Mouse (Mus musculus) frontal cortex, adult 2 months (tissue): ENCODE measurements around the gene Bbs12. TPM values are rescaled to one million over a fixed set of nuclear protein-coding genes. Genes with fewer than 3 reads are reported as not detected.

Experiments
- DNase-seq, 2 experiments: peaks; one replicate each; pipeline ENCODE4 v3.0.0; 2022; ENCODE audit warnings: low spot score in 1 of 2; ENCODE audit errors: extremely low spot score in 1 of 2
- polyA plus RNA-seq: library from polyadenylated mRNA; depleted of rRNA; stranded (reverse); fragments of >200 nt; gene quantifications from 2 replicates; pipeline ENCODE4 v1.2.3, GENCODE M21; 2012; rRNA removed

The Bbs12 gene
- polyA plus RNA-seq, result 2.7 and 2.9 TPM in 2 replicates

DNA sequence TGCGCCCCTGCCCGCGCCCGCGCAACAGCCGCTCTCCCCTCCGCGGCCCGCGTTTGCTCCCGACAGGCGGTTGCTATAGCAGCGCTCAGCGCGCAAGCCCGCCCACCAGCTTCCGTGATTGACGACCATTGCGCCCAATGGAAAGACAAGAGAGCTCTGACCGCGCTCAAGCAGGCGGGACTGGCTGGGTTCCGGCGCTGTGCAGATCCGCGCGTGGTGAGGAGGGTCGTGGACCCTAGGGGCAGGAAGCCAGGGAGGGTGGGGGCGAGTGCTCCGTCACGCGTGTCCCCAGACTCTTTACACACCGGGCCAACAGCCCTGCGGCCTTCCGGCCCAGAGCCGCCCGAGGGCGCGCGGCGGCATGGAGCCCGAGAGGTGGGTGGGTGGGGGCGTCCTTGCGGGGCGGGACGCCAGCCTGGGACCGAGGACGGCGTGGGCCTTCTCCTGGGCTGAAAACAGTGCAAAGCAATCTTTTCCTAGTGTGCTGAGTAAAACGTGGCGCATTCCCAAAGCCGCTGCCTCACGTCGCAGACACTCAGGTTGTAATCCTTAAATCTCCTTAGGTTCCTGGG, at the start of gene Bbs12, which contains the start of gene Cetn4:
Gene Bbs12, plus strand, starts transcription at position 185 of the 572 bp plus-strand sequence.
Gene Cetn4, minus strand, starts transcription at position 339 of the 572 bp plus-strand sequence.
- DNase-seq, result peak; percentile 89 to 99

DNA sequence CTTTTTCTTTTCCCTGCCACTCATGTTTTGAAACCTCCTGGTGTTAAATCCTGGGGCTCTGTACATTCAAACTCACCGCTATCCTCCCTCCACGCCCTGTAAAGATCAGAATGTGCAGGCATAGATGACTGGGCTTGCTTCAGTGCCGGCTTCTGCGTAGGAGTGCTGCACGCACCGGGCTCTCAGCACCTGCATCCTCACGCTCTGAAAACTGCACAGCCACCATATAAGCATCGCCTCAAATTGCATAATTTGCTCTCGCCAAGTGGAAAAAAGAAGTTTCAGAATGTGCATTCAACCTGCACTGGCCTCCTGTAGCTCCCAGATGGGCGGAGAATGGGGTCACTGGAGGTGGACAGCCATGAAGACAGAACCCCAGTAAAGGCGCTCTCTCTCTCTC, 44.0 kb upstream of the Bbs12 start:
- peak in 1 of 2 experiments; percentile 33 for DNase-seq

DNA sequence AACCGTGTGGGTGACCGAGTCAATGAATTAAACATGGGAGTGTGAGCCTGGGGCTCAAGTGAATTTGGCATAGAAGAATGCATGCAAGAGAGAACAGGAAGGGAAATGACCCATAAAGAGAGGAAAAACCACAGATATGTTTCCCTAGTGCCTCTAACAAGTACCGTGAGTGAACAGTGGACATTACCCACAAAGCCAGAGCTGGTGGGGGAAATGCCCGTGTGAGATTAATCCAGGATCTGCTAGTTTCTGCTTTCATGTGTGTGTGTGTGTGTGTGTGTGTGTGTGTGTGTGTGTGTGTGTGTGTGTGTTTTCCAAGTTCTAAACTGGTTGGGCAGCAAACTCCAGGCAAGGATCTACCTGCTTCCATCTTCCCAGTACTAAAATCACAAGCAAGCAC, 42.4 kb upstream of the Bbs12 start:
- no peak for DNase-seq

DNA sequence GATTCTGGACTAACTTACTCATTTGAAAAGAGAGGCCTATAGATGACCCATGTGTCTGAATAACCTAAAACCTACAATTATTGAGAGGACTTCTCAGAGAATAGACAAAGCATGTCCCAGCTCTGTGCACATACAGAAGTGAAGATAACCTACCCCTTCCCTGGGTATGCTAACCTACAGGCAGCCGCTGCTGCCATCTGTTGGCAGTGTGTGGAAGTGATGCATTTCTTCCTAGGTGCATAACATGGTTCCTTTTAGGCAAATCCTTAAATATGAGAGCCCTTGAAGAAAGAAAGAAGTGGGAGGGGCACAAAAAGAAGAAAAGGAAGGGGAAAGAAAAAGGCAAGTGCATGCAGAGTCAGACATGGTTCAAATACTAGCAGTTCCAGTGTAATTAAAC, 41.1 kb upstream of the Bbs12 start:
- DNase-seq, result peak; percentile 20 to 83

DNA sequence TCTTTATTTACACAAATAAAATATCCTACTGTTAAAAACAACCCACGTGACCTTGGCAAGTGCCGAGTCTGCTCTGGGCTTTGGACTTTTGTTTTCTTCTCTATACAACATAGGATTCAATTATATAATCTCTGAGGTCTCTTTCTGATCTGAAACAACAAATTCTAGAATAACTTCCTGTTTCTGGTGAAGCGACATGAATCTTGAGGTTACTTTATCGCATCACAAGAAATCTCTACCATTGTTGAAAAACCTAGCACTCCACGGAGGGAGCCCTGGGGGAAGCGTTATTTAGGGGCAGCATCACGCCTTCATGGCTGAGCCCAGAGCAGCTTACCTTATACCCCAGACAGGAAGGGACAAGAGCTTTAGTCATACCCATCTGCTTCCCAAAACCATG, 39.3 kb upstream of the Bbs12 start:
- no peak for DNase-seq

DNA sequence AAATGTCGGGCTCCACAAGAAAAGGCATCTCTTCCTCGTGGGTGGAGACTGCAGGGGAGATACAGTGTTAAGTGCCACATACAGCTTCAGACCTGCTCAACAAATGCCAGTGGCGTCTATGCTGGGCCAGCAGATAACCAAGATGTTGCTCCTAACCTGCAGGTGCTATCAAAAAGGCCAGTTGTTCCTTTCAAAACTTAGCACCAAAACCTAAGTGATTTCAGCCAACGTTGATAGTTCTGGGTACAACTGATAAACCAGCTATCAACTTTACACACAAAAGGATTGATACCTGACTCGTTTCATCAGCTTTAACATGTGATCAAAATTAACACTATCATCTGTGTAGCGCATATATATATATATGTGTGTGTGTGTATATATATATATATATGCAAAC, 37.7 kb upstream of the Bbs12 start:
- DNase-seq, result no peak

DNA sequence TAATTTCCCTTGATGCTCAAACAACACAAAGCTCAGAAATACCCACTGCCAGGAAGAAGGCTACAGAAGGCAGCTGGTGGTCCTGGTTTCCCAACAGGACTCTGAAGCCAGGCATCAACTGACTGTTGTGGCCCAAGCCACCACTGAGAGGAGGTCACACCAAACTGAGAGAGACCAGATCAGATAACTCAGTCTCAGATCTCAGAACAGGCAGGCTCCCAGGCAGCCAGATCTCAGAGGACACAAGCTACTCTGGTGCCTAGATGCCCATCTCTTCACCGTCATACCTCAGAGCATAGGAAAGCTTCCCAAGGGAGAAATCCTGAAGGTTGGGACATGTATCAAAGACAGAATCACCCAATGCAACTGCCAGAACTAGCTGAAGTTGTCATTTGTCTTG, 32.1 kb upstream of the Bbs12 start:
- no peak for DNase-seq

DNA sequence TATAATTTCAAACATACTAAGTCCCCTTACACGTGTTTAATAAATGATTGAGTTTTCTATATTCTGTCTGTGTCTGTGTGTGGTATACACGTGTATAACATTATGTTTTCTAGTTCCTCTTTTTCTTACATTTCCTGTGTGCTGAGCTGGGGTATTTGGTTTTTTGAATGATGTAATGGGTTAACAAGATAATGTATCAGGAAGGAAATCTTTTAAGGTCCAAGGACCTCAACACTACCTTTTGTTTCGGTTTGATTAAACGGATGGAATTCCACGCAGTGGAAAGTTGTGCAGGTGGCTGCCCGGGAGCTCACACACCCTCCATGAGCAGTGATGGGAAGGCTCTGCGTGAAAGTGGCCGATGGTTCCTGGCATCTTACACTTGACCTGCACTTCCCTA, 31.5 kb upstream of the Bbs12 start:
- no peak for DNase-seq

DNA sequence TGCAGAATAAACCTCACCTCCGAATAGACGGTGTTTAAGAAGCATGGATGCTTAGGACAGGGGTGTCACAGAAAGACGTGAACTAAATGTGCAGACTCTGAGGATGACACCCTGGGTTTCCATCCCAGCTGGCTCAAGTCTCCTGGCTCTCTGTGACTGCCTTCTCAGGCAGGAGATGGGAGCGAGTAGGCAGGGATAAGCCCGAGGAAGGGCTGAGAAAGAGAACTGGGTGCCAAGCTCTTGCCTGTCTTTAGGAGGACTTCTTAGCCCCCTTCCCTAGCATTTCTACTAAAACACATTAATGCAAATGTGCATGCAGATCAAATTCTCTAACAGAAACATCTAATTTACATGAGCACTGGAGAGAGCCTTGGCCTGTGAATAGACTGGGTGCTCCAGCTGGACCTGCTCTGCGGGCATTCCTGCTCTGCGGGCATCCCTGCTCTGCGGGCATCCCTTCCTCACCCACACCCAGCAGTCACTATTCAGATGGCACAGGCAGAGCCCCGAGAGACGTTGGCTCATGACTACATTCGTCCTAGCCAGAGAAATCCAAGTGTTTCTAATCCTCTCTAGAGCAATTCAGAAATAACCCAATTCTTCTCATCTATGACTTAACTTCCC, 29.9 kb upstream of the Bbs12 start:
- DNase-seq, result no peak

DNA sequence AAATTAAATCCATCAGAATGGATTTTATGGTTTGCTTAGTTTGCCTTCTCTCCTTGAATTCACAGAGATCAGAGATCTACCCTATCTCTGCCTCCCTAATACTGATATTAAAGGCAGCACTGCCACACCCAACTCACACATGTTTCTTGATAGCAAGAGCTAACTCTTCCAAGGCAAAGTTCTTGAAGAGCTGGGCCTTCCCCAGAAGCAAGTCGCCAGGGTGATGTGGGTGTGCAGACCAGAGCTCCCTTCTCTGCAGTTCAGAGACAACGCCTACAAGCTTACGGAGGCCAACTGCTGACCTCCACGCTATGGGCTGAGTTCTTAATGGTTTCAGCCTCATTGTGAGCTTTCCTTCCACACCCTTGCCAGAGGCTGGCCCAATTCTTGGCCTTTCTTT, 29.1 kb upstream of the Bbs12 start:
- DNase-seq, result no peak

DNA sequence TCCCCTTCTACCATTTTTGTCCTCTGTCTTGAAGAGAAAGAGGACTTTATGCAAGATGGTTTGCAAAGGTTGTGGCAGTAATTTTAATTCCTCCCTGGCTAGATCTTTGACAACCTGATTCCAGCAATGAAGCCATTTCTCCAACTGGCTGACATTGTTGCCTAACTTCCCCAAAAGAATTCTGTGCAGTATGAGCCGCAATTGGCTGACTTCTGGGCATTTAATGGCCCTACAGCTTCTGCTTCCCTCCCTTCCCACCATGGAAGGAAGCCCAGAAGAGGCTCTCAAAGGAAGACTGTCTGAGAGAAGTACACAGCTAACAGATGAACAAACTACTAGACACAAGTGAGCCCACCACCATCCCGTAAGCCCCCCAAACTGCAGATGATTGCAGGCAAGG, 23.1 kb upstream of the Bbs12 start:
- no peak for DNase-seq

DNA sequence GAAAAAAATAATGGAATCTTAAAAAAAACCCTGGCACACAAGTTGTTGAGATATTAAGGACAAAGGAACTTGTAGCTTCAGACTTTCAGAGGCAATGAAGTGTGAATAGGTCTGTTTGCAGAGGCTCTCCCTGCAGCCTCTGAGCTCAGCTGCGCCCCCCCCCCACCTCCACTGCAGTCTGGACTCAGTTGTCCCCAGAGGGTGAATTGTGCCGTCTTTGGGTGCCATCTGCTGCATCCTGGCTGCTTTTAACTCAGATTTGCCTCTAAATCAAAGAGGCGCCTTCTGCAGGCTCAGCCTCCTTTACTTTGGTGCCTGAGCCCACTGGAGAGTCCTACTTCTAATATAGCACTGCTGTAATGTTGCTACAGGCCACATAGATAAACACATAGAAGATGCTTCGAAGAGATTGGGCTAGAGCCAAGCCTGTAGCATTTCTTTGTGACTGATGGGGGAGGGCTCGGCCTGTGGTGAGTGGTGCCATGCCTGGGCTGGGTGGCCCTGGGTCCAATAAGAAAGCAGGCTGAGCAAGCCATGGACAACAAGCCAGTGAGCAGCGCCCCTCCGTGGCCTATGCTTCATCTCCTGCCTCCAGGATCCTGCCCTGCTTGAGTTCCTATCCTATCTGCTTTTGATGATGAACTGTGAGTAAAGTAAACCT, 21.3 kb upstream of the Bbs12 start:
- DNase-seq, result no peak

DNA sequence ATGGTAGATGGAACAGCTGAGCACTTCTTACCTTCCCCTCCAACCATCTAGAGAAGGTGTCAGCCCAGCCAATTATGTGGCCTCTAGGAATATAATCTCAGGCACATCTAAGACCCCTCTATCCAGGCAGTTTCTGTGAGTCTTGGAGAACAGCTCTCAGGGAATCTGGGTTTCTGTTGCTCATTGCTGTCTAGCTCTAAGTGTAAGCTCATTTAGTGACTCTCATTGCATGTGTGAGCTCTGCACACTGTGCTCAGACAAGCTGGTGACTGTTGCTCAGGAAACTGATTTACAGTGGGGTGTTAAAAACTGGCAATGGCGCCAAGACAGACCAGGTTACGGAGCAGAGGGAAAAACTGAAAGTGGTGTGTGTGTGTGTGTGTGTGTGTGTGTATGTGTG, 20.4 kb upstream of the Bbs12 start:
- DNase-seq, result no peak

DNA sequence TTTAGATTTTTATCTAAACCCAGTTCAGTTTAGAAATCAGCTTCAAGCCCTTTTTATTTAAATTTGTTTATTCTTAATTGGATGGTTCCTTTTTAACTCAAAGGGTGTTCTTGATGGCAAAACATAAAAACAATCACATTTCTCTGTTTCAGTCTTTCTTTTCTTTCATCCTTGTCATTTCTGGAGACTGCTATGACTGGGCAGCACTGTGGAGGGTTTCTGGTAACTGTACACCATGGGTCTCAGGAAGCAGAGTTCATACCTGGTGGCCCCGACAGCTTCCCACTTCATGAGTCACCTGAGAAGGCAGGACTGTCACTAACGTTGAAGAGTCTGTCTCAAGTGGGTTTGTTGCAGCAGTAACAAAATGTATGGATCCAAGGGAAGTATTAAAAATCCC, 19.7 kb upstream of the Bbs12 start:
- DNase-seq, result no peak

DNA sequence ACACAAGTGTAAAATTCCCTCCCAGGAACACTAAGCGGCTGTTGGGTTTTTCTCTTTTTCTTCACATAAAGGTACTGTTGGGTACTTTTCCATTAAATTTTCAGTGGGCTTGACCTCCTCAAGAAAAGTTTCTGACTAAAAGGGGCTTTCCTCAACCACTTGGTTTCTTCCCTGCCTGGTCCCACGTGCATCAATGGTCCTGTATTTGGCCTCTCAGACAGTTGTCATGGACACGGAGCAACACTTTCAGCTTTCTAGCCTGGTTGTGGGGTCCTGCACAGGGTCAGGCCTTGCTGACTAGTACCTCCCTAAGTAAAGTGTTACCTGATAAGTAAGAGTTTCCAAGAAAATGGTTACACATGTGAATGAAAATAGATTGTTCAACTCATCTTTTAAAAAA, 12.9 kb upstream of the Bbs12 start:
- DNase-seq, result no peak

DNA sequence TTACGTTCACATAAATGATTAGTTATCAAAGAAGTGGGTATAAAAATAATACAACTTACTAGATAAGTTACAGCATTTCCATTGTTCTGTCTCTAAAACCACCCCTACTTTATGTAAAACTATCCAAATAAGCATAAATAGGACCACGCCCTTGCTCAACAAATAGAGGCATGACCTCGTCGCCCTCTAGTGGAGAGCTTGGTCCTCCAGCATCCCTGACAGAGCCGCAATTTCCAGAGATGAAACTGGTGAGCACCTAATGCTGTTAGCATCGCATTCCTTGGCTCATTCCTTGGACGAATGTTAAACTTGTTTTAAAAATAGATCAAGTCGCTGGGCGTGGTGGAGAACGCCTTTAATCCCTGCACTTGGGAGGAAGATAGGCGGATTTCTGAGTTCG, 9.7 kb upstream of the Bbs12 start:
- DNase-seq, result peak in 1 of 2 experiments; percentile 54

DNA sequence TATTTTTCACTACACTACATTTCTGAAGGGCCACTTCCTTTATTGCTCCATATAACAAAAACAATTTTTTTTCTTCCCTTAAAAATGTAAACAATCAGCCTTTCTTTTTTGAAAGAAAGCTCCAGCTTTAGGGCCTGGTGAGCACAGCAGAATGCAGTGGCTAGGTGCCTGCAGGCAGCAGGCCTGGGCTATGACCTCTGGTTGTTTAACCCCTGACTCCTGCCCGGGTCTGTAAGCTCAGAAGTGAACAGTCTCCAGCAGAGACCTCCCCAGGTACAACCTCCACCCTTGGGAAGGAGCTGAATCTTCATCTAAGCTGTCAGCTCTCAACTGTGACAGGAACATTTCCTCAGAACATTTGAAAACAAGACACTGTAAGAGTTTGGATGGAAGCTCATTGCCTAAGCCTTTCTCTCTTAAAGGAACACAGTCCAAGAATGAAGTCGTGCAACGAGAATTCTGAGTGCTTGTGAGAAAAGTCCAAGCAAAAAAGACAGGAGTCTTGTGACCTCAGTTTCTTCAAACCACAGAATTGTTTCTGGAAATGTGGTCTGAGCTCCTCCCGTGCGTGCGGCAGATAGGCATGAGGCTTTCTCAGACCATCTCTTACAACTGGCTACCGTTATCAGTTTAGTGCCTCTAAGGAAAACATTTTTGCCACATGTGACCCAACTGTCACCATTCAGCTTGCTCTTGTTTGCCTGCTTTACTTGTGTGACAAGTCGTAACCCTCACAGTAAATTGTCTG, 8.8 kb upstream of the Bbs12 start:
- no peak for DNase-seq

DNA sequence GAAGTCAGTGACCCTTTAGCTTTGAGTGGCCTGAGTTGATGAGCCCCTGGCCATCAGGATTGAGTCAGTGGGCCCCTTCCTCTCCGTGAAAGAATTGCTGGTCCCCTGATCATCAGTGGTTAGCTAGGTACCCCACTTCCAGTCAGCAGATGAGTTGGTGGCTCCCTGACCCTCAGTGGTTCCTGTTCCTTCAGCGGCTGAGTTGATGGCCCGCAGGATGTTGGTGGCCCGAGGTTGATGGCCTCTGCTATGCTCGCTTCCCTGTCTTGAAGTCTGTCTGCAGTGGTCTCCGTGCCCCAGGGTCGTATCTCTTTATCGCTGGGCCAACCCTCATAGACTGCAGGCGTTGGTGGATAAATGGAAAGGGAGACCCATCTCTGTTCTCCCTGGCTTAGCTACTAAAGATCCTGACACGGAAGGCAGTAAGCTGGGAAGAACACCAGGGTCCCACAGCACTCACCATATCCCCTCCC, 421 bp upstream of the Bbs12 start:
- peak in 1 of 2 experiments; percentile 11 for DNase-seq

DNA sequence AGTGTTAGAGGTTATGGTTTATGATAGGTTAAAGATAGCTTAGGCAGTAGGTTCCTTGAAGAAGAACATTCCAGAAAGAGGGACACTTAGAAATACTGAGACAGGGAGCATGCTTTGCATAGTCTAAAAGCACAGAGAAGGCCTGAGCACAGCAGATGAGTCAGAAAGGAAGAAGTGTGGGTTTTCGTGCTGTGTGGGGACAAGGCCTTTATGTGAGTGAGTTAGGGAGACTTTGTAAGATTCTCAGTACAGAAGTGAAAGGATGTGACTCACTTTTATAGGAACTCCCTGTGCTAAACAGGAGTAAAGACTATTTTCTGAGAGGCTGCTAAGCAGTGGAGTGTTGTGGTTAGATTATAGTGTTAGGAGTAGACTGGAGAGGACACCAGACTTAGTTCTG, 1.0 kb downstream of the Bbs12 start:
- peak; percentile 61 to 76 for DNase-seq

DNA sequence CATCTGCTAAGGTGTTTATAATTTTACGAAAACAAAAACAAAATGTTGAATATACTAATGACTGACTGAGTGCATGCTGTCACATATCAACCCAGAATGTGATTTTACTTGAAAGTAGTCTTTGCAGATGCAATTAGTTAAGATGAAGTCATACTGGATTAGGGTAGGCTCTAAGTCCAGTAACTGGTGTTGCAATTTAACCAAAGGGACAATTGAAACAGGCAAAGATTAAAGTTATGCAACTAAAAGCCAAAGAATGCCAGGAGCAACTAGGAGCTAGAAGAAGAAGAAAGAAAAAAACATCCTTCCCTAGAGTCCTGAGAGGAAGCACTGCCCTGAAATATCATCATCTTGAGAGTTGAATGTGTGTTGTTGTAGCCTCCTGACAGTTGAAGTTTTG, 3.9 kb downstream of the Bbs12 start:
- DNase-seq, result no peak

DNA sequence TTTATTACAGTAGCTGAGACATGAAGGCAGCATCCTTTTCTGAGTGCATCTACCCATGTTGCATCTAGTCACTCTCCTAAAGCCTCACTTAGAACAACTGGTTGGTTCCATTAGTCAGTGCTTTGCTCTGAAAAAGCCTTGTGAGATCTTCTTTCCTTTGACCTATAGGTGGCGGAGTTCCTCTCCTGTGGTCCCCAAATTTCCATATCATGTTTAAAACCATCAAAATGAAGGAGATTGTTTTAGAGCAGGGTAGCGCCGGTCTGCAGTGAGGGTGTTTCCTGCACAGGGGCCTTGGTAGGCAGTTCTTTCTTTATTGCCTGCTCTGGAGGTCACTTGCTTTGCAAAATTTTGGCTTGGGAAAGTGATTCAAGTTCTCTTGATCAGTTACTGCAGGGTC, 12.0 kb downstream of the Bbs12 start:
- DNase-seq, result peak in 1 of 2 experiments; percentile 39
